Mouse (Mus musculus): ENCODE data around the gene Vmn2r109. TPM values are rescaled to one million over a fixed set of nuclear protein-coding genes. Genes with fewer than 3 reads are reported as not detected.

Vmn2r109 gene
- not detected for polyA plus RNA-seq (2017; shearing (Covaris generic))

GRCm38 (mm10) chr17:20564656-20565055 lies at the start of gene Vmn2r109:
Vmn2r109 (minus strand) TSS chr17:20564756.

GRCm38 (mm10) chr17:20596323-20596722 lies 31.8 kb upstream of the Vmn2r109 start, which contains the start of gene Vmn2r110:
Vmn2r110 (minus strand) TSS chr17:20596423.

GRCm38 (mm10) chr17:20497858-20498257 lies 66.7 kb downstream of the Vmn2r109 start, which contains the start of gene Vmn1r225:
Vmn1r225 (plus strand) TSS chr17:20498158.

Other genes with a start within 250 kb of the Vmn2r109 start
- gene Vmn2r107, start 219.5 kb downstream of the Vmn2r109 start, polyA plus RNA-seq (2017; shearing (Covaris generic)): under 1 TPM in 1 of 2 experiments, not detected in 1; 0.01 TPM
- gene Vmn1r224, start 150.6 kb downstream of the Vmn2r109 start, polyA plus RNA-seq (2017; shearing (Covaris generic)): not detected
- under 1 TPM in 1 of 2 experiments, not detected in 1; 0.04 TPM for gene Vmn2r108, start 83.4 kb downstream of the Vmn2r109 start, polyA plus RNA-seq (2017; shearing (Covaris generic))
- gene Vmn1r225, start 66.6 kb downstream of the Vmn2r109 start, polyA plus RNA-seq (2017; shearing (Covaris generic)): not detected
- gene Vmn2r110, start 31.7 kb upstream of the Vmn2r109 start, polyA plus RNA-seq (2017; shearing (Covaris generic)): under 1 TPM; 0.02 TPM
- gene Fpr-rs3, start 60.1 kb upstream of the Vmn2r109 start, polyA plus RNA-seq (2017; shearing (Covaris generic)): not detected
- not detected for gene Vmn1r226, start 118.1 kb upstream of the Vmn2r109 start, polyA plus RNA-seq (2017; shearing (Covaris generic))
- gene Vmn1r227, start 165.1 kb upstream of the Vmn2r109 start, polyA plus RNA-seq (2017; shearing (Covaris generic)): not detected
- gene Vmn1r228, start 221.4 kb upstream of the Vmn2r109 start, polyA plus RNA-seq (2017; shearing (Covaris generic)): not detected
- under 1 TPM in 1 of 2 experiments, not detected in 1; 0.17 TPM for gene Vmn1r229, start 246.8 kb upstream of the Vmn2r109 start, polyA plus RNA-seq (2017; shearing (Covaris generic))

All from activated CD4-positive, CD25-positive, alpha-beta regulatory T cell (primary cell).